Mouse (Mus musculus) kidney, adult 18-20 months (tissue): ENCODE measurements around the gene Msx3.
A peak's percentile ranks its signal among the peaks of the same experiment; 100 is the strongest.

Experiments
- DNase-seq: peaks from one replicate; pipeline ENCODE4 v3.0.0; 2021

Msx3 gene

DNA sequence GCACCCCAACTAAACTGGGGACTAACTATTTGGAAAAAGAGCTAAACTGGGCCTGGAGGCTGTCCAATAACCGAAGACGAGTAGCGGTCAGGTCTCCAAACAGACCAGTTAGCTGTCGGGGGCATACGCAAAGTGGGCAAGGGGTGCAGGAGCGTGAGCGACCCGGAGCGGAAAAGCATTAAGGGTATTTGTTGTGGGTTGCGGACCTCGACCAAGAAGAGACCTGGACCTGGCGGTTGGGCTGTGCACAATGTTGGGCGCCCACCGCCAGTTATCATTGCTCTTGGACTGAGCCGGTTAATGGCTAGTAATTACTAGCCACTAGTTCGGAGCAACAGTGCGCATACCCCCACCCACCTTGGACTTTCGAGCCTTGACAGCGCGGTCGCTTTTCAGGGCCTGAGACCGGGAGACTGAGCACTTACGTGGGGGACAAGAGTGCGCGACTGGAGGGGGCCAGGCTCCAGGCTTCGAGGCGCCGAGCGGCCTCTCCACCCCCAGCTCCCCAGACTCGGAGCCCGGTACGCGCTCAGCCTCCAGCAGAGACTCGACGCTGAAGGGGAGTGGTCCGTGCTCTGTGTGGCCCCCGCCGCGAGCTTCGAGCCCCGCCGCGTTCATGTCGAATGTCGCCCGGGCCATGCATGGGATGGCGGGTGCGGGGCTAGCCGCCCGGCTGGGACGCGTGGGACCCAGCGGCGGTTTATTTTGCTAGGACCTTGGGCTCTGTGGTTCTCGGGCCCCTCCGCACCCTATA is at the start of gene Msx3:
Gene Msx3, minus strand, starts transcription at position 729 of the 754 bp plus-strand sequence.
- DNase-seq: no peak

DNA sequence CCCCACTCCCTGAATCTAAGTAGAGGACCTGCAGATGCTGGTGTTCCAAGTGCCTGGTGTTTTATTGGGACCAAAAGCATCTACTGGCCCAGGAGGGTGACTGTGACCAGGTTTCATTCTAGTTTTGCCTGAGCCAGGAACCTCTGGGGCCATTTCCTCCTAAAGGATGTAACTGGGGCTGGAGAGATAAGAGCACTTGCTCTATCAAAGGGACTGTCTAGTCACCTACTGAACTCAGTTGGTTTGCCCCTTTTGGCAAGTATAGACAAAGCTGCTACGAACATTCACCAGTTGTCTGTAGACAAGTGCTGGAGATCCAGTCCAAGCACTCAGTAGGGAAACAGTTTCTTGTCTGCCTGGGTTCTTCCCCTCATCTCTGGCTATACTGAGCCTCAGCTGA is 49.6 kb upstream of the Msx3 start:
- no peak for DNase-seq

DNA sequence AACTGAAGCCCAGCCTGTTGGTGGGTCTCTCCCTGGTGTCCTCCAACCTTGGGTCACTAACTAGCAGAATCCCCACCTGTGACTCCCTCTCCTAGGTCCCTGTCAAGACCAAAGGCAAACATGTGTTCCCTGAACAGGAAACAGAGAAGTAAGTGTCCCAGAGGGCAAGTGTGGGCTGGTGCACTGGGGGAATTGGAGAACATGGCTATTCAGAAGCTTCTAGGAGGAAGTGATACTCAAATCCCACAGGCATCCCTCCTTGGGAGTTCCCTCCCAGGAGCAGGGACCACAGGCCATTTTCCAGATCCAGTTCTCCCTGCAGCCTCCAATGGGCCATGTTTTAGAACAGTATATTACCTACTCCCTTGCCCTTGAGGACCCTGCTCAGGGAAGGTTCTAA is 47.2 kb upstream of the Msx3 start:
- DNase-seq: no peak

DNA sequence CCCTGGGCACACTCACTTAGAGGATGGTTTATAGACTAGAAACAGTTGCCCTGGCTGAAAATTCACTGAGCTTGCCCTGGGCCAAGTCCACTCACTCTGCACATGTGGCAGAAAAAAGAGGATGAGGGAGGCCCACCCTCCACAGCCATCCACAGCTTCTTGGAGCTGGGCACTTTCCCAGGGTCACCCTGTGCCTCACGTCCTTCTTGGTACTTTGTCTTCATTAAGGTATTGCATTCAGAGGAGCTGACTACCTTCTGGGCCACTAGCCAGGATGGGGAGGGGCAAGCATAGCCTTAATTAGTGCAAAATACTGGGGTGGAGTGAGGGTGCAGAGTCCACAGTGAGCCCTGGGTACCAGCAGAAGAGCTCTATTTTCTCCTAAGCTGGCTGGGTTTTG is 46.7 kb upstream of the Msx3 start:
- peak; percentile 82 for DNase-seq

DNA sequence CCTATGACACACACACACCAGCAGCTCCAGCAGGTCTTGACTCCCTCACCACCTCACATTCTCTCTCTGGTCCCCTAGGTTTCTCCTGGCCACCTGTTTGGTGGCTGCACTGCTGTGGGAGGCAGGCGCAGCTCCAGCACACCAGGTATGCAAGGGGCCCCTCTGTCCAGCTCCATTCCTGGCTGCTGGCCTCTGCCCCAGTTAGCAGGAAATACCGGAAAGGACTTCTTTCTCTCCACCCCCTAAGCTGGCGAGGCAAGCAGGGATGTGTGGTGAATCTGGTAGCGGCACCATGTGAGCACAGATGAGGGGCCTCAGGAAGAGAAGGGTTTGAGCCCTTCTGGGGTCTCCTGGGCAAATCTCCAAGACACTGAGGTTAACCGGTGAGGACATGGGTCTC is 46.1 kb upstream of the Msx3 start:
- DNase-seq: no peak

DNA sequence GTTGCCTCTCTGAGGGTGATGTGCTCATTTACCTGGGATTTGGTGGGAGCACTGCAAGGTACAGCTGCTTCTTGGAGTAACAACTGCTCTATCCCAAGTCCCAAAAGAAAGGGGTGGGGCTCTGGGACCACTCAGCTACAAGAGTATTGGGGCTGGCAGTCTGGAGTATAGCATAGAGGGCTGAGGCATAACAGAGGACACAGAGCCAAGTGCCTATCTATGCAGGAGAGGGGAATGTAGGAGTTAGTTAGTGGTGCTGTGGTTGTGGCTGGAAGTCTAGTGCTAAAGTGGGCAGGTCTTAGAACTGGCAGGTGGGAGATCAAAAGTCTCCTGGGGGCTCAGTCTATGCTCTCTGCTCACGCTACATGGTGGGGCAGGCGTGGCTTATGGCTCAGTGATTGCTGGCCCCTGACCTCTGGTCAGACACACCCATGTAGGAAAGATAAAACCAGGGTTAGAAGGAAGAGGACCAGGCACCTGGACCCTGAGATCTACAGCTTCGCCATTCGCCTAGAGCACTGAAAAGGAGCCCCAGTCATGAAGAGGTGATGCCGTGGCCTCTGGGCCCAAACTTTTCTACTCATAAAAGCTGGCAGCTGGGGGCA is 44.1 kb upstream of the Msx3 start, which contains the start of gene Prap1:
Gene Prap1, plus strand, starts transcription at position 472 of the 605 bp plus-strand sequence.
- no peak for DNase-seq

DNA sequence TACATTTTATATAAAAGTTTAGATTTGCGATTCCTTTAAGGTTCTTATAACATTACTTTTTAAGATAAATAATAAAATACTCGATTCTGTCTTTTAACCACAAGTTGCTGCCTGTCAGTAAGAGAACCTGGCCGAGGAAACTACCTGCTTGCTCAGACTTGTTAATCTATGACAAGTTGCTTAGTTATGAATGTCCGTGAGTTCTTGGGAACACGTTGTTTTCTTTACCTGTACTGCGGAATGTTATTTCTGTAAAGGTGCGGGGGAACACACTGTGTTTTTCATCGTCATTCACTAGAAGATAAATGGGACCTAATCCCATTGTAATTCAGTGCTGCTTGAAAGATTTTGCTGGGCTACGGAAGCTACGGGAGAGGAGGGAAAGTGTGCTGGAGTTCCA is 41.7 kb upstream of the Msx3 start:
- no peak for DNase-seq

DNA sequence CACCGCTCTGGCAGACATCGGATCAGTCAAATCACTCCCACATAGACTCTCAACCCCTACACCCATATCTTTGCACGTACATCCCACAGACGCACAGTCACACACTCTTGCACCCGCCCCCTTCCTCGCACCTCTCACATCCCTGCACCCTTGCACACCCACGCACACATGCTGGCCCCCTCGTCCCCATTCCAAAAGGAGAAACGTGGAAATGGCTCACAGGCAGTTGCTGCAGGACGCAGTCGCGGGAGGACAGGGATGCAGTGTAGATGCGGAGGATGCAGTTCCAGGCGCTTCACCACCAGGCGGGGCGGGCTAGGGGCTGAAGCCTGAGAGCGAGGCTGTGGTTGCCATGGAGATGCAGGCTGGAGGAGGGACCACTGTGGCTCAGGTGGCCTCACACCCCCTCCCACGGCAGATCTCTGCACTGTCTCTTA is 33.4 kb upstream of the Msx3 start, which contains the start of gene Caly:
Gene Caly, minus strand, starts transcription at position 307 of the 437 bp plus-strand sequence.
- DNase-seq: no peak

DNA sequence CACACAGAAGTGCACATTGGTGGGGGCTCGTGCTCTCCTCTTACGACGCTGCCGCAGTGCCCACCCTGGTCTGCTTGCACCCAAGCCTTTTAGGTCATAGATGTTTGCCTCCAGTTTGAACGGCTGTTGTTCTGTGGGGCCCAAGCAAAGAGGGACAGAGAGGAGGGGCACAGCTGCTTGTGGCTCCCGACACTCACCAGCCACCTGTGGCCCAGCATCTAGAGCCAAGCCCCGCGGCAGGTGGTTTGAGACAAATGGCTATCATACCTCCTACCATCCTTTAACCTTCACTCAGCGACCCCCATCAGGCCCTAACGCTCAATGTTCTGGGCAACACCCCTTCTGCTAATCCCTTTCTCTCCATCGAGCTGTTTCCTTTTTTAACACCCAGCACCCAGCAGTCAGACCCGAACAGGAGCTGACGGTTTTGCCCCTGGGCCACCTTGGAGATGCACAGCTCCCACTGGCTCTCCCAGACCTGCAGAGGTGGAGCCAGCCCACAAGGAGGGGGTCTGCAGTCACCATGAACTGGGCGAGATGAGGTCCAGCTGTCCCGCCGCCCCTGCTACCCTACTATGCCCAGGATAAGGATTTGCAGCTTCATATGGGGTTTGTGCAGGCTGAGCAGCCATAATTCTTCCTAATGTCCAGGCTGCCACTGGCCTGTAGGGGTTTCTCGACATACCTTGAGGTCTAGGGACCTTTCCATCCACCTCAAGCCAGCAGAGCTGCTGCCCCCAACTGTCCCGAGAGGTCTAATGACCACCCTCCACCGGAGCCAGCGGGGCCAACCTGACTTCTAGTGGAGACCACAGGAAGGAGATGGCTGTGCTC is 32.7 kb upstream of the Msx3 start:
- no peak for DNase-seq

DNA sequence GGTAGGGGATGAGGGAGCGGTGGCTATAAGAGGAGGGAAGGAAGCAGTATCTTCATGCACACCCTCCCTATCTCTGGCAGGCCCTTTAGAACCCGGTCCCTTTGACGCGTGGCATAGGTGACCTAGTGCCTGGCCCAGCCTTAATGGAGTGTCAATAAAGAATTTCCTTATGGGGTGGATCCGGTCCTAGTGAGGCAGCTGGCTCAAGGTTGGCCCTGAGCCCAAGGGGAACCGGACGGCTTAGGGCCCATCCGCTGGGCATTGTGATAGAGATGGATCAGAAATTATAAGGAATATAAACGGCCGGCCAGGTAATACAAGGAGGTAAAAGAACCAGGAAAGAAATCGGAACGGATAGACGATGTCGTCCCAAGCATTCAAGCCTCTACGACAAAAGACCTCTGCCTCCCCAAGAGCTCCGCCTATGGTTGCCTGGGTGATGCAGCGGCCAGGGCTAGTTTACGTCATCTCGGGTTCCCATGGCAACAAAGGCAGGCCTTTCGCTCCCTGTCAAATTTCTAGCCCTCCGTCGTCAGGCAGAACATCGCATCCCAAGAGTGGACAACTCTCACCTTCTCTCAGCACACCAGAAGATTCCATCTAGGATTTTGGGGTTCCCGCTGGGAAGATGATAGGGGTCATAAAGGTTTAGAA is 31.7 kb upstream of the Msx3 start:
- DNase-seq: peak; percentile 71

DNA sequence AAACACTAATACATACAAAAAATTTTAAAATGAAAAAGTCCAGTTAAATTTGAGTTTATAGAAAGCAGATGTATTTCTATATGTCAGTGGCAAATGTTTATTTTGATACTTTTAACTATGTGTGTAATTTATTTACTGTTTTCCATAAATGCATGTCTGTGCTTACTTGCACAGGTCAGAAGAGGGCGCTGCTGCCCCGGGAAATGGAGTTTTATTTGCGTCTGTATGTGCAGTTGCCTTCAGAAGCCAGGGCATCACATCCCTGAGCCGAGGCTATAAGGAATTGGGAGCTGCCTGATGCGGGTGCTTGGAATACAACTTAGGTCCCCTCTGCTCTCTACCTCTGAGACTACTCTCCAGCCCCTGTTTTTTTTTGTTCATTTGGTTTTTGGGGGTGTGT is 29.8 kb upstream of the Msx3 start:
- DNase-seq: peak; percentile 76

DNA sequence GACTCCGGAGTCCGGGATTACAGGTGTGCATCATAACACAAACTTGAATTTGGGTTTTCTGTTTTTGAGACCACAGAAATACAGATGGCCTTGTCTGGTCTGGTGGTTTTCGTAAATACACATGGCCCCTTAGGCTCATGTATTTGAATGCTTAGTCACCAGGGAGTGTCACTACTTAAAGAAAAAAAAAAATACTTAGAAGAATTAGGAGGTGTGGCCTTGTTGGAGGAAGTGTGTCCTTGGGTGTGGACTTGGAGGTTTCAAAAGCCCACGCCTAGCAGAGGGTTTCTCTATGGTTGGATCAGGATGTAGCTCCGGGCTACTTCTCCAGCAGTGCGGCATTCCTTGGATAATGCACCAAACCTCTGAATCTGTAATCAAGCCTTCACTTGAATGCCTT is 28.8 kb upstream of the Msx3 start:
- no peak for DNase-seq

DNA sequence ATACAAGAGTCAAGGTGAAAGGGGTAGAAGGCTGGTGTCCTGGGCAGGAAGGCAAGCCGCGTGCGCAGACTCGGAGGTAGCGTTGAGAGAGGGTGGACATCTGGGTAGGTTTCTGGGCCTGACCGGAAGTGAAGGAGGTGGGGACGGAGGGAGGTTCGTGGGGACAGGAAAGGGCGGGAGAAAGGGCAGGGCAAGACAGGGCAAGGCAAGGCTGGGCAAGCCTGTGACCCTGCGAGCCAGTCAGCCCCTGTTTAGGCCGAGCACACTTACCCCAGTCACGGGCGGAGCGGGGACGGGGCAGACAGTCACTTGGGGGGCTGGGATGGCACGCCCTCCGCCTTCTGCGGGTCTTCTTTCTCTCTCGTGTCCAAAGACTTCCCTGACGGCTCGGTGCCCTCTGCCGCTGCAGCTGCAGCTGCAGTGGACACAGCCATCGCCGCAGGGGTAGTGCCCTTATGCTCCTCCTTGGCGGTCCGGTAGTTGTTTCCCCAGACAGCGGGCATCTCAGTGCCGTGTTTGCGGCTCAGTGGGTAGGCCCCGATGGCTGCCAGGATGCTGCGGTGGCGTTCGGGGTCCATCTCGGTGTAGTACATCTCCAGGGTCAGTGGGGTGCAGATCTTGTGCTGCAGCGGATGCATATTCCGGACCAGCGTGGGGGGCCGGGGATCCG is 21.3 kb upstream of the Msx3 start:
- no peak for DNase-seq

DNA sequence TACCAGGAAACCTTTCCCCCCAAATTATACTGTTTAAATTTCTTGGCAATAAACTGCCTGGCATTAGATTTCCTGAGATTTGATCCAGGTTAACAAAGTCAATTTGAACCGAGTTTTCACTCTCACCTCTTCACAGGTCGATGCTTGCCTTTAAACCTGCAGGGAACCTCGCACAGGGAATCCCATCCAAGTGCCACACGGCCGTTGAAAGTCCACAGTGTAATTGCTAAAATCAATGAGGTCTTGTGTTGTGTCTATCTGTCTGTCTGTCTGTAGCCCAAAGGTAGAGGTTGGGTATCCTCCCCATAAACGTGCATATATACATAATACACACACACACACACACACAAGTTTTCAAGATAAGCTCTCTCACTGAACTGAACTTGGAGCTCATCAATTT is 18.5 kb upstream of the Msx3 start:
- no peak for DNase-seq

DNA sequence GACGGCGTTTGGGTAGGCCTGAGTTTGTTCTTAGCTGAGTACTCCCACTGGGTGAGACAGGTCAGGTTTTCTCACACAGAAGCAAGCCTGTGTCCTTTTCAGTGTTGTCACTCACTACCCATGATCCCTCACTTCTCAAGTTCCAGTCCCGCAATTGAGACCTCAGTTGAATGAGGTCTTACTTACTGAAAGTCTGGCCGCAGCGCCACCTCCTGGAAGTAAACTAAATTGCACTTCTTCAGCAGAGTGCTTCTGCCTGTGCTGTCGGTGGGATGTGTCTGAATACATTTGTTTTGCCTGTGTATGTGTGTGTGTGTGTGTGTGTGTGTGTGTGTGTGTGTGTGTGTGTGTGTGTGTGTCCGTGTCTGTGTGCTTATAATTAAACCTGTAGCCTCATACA is 14.2 kb upstream of the Msx3 start:
- DNase-seq: peak; percentile 70

DNA sequence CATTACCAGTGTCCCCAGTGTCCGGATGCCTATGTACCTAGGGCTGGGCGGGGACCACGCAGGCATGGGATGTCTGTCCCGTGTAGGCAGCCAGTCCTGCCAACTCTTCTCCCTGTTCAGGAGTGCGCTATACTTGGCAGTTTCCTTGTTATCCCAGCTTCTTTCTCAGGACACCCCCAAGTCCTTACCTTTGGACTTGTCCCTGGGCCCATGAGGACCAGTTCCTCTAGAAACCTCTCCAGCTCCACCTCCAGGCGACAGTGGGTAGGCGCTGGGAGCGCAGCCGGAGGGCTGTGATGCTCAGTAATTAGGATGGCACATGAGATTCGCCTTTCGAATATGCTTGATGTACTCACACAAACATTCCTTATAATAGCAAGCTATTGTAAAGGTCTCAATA is 13.4 kb upstream of the Msx3 start:
- peak; percentile 20 for DNase-seq

DNA sequence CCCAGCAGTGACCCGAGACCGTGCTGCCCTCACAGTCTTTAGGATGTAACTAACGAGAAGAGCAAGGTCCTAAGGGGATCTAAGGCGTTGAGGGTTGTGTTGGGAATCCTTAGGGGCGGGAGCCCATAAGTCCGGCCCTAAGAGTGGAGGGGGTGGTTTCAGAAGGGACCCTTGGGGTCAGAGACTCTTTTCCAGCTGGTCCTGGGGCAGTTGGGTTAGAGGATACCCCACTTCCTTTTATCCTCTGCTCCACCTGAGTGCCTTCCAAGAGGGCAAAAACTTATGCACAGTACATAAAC is 12.9 kb upstream of the Msx3 start:
- DNase-seq: no peak

DNA sequence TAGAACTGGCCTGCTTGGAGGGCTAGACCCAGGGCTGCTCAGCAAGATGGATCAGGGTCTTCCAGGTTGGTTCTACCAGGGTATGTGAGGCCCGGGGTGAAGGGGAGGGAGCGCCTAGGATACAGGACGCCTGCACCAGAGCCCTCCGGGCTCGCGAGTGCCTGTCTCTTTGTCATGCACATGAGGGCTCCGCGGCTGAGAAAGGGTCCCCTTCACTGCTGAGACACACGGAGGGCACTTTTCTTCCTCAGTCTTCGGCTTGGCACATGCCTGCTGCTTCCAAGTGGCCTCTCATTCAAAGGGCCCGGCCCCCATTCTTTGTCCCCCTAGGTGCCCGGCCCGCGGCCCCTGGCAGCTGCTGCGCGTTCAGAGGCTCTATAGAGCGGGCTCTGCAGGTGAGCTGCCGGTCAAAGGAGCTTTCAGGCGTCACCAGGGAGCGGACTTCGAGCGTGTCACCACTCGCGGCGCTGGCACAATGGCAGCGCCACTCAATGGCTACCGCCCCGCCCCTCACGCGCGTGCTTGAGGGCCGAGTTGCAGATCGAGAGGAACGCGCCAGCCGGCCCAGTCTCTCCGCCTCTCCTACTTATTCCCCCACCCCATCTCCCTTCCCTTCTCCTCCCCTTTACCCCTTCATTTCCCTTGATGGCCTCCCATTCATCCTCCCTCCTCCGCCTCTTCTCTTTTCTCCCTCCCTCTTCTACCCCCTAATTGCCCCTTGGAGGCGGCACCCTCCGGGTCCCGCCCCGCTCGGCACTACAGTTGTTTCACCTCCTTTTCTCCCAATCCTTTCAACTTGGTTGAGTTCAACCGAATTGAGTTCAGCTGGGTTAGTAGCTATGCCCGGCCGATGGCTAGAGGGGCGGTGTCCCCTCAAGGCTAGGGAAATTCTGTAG is 12.3 kb upstream of the Msx3 start:
- DNase-seq: peak; percentile 34

DNA sequence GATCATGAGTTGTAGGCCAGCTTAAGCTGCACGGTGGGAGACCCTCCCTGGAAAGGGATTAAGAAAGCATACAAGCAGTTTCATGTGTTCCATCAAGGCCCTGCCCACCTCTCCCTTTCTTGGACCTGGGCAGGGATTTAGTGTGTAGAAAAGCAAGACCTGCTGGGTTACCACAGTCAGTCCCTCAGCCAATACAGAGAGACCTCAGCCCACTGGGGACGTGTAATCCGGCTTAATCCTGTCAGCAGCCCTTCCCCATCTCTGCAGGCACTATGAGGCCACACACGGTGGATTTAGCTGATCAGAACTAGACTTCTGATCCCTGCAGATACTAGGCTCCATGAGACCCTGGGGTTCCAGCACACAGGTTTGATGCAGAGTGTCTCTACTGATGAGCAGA is 10.7 kb upstream of the Msx3 start:
- DNase-seq: no peak

DNA sequence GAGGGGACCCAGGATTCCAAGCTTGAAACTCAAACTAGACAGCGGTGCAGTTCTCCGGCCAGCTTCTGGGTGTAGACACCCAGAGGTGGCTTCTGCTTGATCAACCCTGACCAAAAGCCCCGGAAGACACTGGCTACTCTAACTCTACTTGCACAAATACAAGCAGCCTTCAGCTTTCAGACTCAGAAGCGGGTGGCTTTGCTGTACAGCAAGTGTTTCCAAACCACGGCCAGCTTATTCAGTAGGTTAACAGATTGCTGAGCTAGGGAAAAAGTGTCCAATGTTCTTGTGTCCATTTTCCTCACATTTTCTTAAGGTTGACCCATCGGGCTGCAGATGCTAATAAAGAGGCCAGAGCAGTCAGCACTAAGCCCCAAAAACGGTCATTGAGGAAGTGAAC is 9.6 kb upstream of the Msx3 start:
- DNase-seq: no peak
